Mouse (Mus musculus): ENCODE data around the gene Olfr1013.

The Olfr1013 gene

DNA sequence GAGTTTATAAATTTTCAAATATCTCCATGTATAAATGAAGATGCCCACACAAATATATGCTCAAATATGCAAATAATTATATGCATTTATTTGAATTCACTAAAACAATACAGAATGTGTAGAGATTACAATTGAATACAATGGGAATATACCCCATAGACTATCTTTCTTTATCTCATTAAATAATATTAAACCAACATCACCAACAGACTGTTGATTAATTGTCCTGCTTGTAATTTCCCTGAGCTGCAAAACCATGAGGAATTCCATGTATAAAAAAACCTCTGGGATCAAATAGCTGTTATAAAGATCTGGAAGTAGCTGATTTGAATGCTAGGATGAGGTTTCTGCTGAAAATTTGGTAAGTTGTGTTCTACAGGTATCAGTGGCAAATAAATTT is at the start of gene Olfr1013:
Olfr1013 (plus strand) TSS at position 301 of the 400 bp plus-strand sequence.
- DNase-seq (ENCODE audit: extremely low spot score, low spot score), result no peak

DNA sequence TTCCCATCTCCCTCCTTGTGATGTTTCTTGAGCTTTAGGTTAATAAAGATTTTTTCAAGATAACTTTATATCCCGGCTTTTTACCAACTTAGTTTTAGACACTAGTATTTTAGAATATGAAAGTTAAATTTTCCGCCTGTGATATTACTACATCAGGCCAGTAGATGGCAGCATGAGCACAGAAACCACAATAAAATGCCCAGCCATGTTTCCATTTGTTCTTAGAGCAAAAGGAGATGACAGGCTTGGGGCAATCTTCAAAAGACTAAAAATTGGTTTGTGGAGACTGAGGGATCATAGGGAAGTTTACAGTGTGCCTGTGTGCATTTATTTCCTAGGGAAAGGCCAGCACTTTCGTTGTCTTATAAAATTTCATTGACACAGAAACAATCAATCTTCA is 41.1 kb upstream of the Olfr1013 start:
- DNase-seq (ENCODE audit: extremely low spot score, low spot score), result peak; percentile 17

DNA sequence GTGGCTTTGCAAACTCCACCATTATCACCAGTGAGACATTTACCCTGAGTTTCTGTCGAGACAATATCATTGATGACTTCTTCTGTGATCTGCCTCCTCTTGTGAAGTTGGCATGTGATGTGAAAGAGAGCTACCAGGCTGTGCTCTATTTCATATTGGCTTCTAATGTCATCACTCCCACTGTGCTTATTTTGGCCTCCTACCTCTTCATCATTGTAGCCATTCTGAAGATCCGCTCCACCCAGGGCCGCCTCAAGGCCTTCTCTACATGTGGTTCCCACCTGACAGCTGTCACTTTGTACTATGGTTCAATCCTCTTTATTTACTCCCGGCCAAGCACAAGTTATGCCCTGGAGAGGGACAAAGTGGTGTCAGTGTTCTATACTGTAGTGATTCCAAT is 13.1 kb upstream of the Olfr1013 start:
- no peak for DNase-seq (ENCODE audit: extremely low spot score, low spot score)

DNA sequence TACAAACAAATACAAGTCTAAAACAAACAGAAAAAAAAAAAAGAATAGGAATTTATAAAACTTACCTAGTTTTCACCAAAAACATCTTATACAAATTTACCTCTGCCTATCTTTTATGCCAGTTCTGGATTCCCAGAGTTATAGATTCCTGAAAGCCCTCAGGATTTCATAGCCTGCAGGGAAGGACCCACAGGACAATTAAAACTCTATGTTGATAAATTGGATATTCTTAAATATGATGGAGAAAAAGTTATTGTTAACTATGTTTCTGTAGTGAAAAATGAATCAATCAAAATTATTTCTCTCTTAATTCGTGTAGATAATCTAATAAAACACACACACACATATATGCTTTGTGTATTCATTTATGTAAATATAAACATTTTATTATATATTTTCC is 4.2 kb upstream of the Olfr1013 start, which contains the start of gene Olfr1012:
Olfr1012 (minus strand) TSS at position 101 of the 400 bp plus-strand sequence.
- DNase-seq (ENCODE audit: extremely low spot score, low spot score), result no peak

DNA sequence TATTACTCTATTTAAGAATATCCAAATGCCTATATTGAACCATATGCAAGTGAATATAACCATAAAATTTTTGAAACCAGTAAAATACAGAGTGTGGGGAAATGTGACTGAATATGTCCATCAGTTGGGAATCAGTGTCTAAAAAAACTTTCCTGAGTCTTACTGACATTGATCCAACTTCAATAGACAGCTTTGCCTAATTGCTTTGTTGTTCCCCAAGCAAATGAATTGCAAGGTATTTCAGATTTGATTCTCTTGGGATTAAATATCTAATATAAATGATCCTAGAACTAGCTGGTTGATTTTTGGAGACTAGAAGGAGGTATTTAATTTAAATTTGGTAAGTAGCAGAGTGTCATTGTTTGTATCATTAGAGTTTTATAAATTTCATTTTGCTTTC is 5.5 kb downstream of the Olfr1013 start, which contains the start of gene Olfr1014:
Olfr1014 (plus strand) TSS at position 301 of the 400 bp plus-strand sequence.
- no peak for DNase-seq (ENCODE audit: extremely low spot score, low spot score)

DNA sequence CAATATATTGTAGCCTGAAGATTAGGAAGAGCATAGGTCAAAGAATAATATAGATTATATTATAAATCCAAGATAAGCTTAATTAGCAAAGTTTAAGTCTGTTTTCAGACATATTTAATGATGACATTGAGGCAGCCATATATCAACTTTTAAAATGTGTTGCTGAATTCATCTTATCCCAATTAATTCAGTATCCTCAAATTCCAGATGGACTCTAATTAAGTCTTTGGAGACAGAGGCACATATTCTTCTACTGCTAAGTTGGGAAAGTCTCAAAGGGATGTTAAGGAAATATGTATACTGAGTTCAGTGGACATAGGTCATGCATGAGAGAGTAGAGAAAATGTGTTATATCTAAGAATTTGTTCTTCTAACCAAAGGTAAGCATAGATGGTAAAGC is 14.8 kb downstream of the Olfr1013 start, which contains the start of gene Olfr1015:
Olfr1015 (plus strand) TSS at position 301 of the 400 bp plus-strand sequence.
- no peak for DNase-seq (ENCODE audit: extremely low spot score, low spot score)

DNA sequence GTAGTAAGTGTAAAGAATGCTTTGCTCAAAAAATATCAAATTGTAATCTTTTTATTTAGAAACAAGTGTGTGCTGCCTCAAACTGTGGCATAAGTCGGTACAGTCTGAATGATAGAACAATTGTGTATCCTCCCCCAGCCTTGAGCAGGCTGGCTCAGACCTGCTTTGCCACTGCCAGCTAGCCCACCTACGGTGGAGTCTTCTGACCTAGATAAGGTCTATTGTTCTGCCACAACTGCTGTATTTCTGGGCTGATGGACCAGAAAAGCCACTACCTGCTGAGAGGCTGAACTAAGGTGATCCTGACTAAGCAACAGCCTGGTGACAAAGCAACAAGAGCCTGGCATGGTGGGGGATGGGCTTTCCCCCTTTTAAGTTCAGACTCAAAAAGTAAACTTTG is 25.4 kb downstream of the Olfr1013 start:
- DNase-seq (ENCODE audit: extremely low spot score, low spot score), result no peak

DNA sequence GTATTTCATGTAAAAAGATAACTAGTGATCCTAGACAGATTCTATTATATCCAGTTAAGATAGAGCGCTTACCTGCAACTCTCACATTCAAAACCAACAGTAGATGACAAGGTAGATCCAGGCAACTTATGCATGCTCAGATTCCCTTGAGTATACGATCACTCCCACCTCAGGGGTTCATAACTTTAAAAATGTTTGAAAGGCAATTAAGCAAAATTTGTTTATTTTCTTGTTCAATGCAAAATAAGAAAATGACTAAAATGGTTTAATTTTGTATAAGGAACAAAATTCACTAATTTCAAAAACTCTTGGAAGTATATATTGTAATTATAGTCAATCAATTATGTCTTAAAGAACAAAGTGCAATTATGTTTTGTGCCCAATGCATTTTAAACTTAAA is 35.5 kb downstream of the Olfr1013 start, which contains the start of gene Olfr1016:
Olfr1016 (minus strand) TSS at position 101 of the 400 bp plus-strand sequence.
- no peak for DNase-seq (ENCODE audit: extremely low spot score, low spot score)

DNA sequence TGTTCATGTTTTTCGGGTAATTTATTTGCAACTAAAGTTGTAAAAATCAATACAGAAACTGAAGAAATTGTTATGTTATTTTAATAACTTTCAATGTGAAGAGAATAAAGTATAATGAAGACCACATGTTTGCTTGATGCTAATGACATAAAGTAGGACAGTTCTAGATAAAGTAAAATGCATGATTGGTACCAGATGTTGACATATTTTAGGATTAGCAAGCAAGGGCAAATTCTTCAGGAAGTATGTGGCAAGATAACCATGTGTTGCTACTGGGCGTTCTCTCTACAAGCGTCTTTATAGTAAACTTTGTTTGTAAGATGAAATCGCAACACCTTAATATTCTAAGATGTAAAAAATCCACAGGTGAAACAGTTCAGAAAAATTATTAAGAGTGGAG is 37.6 kb downstream of the Olfr1013 start:
- no peak for DNase-seq (ENCODE audit: extremely low spot score, low spot score)

DNA sequence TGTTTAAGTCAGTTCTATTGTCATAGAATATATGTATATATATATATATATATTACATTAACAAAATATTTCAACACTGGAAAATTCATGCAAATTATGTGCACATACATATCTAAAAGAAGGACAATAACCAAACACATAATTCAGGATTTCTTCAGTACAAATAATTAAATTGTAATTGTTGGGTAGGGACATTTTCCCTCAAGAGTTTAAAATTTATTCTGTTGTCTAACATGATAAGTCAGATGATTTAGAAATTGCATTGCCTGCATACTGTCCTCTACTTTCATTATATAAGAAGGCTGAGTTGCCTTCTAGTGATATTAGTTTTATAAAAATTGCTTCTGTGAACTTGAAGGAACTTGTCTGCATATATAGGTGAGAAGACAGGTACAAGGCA is 51.3 kb downstream of the Olfr1013 start, which contains the start of gene Olfr1018:
Olfr1018 (plus strand) TSS at position 301 of the 400 bp plus-strand sequence.
- no peak for DNase-seq (ENCODE audit: extremely low spot score, low spot score)

Measured in neural tube, embryonic 10.5 days (tissue).